In genomic region chr13:113879651-113880327, GRCm38 (mm10) we compare ENCODE assay signal across 8 mouse cellular contexts.
DNase-seq lines count a peak whose midpoint lies in the region; ATAC-seq and TF ChIP-seq lines count a peak whose summit lies in the region.

No protein-coding gene starts in this region.

- no peak for DNase-seq in kidney, postnatal 4 days
- DNase-seq in hindbrain, postnatal 0 days (ENCODE audit: low spot score): no peak
- no peak for DNase-seq in cerebellum, adult 9-10 months
- no peak for DNase-seq in gastrocnemius, adult 2 months

- no peaks in the 10 kb centered on the region for H3K36me3 ChIP-seq in kidney, embryonic 14.5 days (ENCODE audit: control insufficient read depth, insufficient read depth, low read length)
- H3K36me3 ChIP-seq in embryonic facial prominence, embryonic 13.5 days: no peaks in the 10 kb centered on the region
- H3K36me3 ChIP-seq in hindbrain, postnatal 0 days (ENCODE audit: insufficient read depth, low read length): no peaks in the 10 kb centered on the region
- H3K36me3 ChIP-seq in midbrain, embryonic 16.5 days (ENCODE audit: control insufficient read depth, insufficient read depth, low read length): no peaks in the 10 kb centered on the region

- no peak overlapping the region for H3K9ac ChIP-seq in kidney, embryonic 14.5 days (ENCODE audit: low read depth, low read length)
- H3K9ac ChIP-seq in embryonic facial prominence, embryonic 13.5 days: no peak overlapping the region
- H3K9ac ChIP-seq in hindbrain, postnatal 0 days (replicated peaks; ENCODE audit: low read length): no peak overlapping the region
- no peak overlapping the region for H3K9ac ChIP-seq in midbrain, embryonic 16.5 days (ENCODE audit: low read depth, low read length)

- no peak overlapping the region for H3K27ac ChIP-seq in kidney, embryonic 14.5 days (ENCODE audit: low read depth, low read length)
- H3K27ac ChIP-seq in embryonic facial prominence, embryonic 13.5 days: no peak overlapping the region
- H3K27ac ChIP-seq in hindbrain, postnatal 0 days: no peak overlapping the region
- H3K27ac ChIP-seq in midbrain, embryonic 16.5 days (ENCODE audit: low read length): no peak overlapping the region
- H3K27ac ChIP-seq in gastrocnemius, adult 2 months: no peak overlapping the region

- H3K9me3 ChIP-seq in kidney, embryonic 14.5 days (ENCODE audit: control insufficient read depth, low read length): no peaks in the 10 kb centered on the region
- no peaks in the 10 kb centered on the region for H3K9me3 ChIP-seq in embryonic facial prominence, embryonic 13.5 days
- no peaks in the 10 kb centered on the region for H3K9me3 ChIP-seq in hindbrain, postnatal 0 days (ENCODE audit: low read length)
- no peaks in the 10 kb centered on the region for H3K9me3 ChIP-seq in midbrain, embryonic 16.5 days (replicated peaks; ENCODE audit: control insufficient read depth, low read length, poor library complexity, severe bottlenecking)

- intact Hi-C loops in gastrocnemius, adult 2 months (cut with DNase I): loop anchor here (5.0 kb wide), 1 partner anchor 198 kb away; no protein-coding TSS in a partner anchor

- H3K27me3 ChIP-seq in kidney, embryonic 14.5 days (ENCODE audit: control insufficient read depth, insufficient read depth, low read length): no peaks in the 10 kb centered on the region
- H3K27me3 ChIP-seq in embryonic facial prominence, embryonic 13.5 days: no peaks in the 10 kb centered on the region; the same call in 1 of the 2 replicates
- H3K27me3 ChIP-seq in hindbrain, postnatal 0 days (ENCODE audit: insufficient read depth, low read length): no peaks in the 10 kb centered on the region
- no peaks in the 10 kb centered on the region for H3K27me3 ChIP-seq in midbrain, embryonic 16.5 days (ENCODE audit: control insufficient read depth, insufficient read depth, low read depth, low read length)

- H3K4me1 ChIP-seq in kidney, embryonic 14.5 days (ENCODE audit: control insufficient read depth, insufficient read depth, low read length): peaks cover 28% of the 10 kb centered on the region
- peaks cover 20% of the 10 kb centered on the region for H3K4me1 ChIP-seq in embryonic facial prominence, embryonic 13.5 days
- peaks cover 4% of the 10 kb centered on the region; the same call in 1 of the 2 replicates for H3K4me1 ChIP-seq in hindbrain, postnatal 0 days (ENCODE audit: insufficient read depth, low read length)
- peaks cover 27% of the 10 kb centered on the region for H3K4me1 ChIP-seq in midbrain, embryonic 16.5 days (ENCODE audit: control insufficient read depth, insufficient read depth, low read length)

- TF ChIP-seq CTCF in hindbrain, postnatal 0 days (IDR thresholded peaks at IDR 0.05; ENCODE audit: low read depth): no peak
- no peak for TF ChIP-seq CTCF in gastrocnemius, adult 2 months (IDR thresholded peaks at IDR 0.05)

- 40% methylated on average over 20 of the region's 20 CpGs for WGBS in kidney, embryonic 14.5 days
- 37% methylated on average over 20 of the region's 20 CpGs for WGBS in embryonic facial prominence, embryonic 13.5 days
- 22% methylated on average over 20 of the region's 20 CpGs for WGBS in hindbrain, postnatal 0 days
- WGBS in midbrain, embryonic 16.5 days: 12% methylated on average over 20 of the region's 20 CpGs

- no peak for ATAC-seq in kidney, embryonic 14.5 days (ENCODE audit: low FRiP score, low TSS enrichment)
- ATAC-seq in embryonic facial prominence, embryonic 13.5 days (ENCODE audit: insufficient number of reproducible peaks, insufficient read depth, low FRiP score, low TSS enrichment, low read depth): 0 out of 2 replicates have a peak, but pooled peaks have one; percentile 20
- ATAC-seq in hindbrain, postnatal 0 days: peak; percentile 69
- ATAC-seq in midbrain, embryonic 16.5 days: peak; percentile 66
- no peak for ATAC-seq in monocyte, adult 5-6 weeks (replicated peaks; ENCODE audit: insufficient number of reproducible peaks, low FRiP score, low TSS enrichment, poor library complexity, severe bottlenecking)

- H3K4me3 ChIP-seq in kidney, embryonic 14.5 days (ENCODE audit: low read length): no peak overlapping the region
- no peak overlapping the region for H3K4me3 ChIP-seq in embryonic facial prominence, embryonic 13.5 days
- H3K4me3 ChIP-seq in hindbrain, postnatal 0 days (ENCODE audit: low read length): no peak overlapping the region
- no peak overlapping the region for H3K4me3 ChIP-seq in midbrain, embryonic 16.5 days (ENCODE audit: low read depth, low read length)
- H3K4me3 ChIP-seq in gastrocnemius, adult 2 months: no peak overlapping the region

- H3K4me2 ChIP-seq in kidney, embryonic 14.5 days (replicated peaks; ENCODE audit: low read depth, low read length): peak overlapping the region; percentile 42
- no peak overlapping the region for H3K4me2 ChIP-seq in embryonic facial prominence, embryonic 13.5 days
- peak overlapping the region; percentile 27; the same call in 1 of the 2 replicates for H3K4me2 ChIP-seq in hindbrain, postnatal 0 days (ENCODE audit: low read depth, low read length)
- peak overlapping the region; percentile 45 for H3K4me2 ChIP-seq in midbrain, embryonic 16.5 days (ENCODE audit: low read length)

Comparison
In these comparisons a context has a peak if more than half of its experiments do, and no peak if none do; other contexts are left out.
1. ATAC-seq: peak in embryonic facial prominence, embryonic 13.5 days (single experiment), hindbrain, postnatal 0 days (single experiment) and midbrain, embryonic 16.5 days (single experiment); none in kidney, embryonic 14.5 days (single experiment) and monocyte, adult 5-6 weeks (single experiment).